In the genomic region with DNA sequence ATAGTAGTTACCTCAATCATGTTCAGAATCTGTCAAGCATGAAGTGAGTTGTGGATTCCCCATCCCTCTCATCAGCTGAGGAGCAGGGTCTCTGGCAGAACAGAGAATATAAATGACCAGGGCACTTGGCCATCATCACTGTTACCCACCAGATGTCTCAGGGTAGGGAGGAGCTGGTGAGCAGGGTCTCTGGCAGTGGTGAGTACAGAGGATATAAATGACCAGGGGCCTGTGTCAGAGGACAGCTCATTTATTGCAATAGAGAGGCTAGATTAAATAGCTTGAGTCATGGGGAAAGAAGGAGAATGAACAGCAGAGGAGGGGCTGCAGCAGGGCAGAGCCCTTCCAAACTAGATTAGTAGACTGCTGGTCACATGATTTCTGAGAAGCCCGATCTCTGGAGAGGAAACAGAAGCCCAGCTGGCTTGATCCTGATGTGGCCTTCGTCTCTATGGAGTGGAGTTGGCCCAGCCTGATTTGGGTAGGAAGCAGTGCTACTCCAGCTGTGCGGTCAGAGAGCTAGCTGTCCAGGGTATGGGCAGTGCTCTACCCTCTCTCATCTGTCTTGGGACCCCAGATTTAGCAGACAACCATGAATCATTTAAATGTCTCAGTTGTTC, we compare ENCODE assay signal across 14 mouse cellular contexts.
DNase-seq lines count a peak whose midpoint lies in the region; ATAC-seq lines count a peak whose summit lies in the region.
"Had no signal": no experiment of that assay in that cellular context is flagged by ENCODE, and none has a peak within 500 bp of the region (broad histone marks: within the 10 kb centered on the region; RNA-seq: fewer than 3 reads in every experiment).

No protein-coding gene starts in this region.

- no peak overlapping the region for H3K4me2 ChIP-seq in kidney, embryonic 16.5 days (replicated peaks; ENCODE audit: low read depth, low read length)
- H3K4me2 ChIP-seq in neural tube, embryonic 11.5 days (ENCODE audit: low read depth), result no peak overlapping the region
- H3K4me2 ChIP-seq in stomach, embryonic 15.5 days, result no peak overlapping the region
- H3K4me2 ChIP-seq: neural tube, embryonic 13.5 days had no signal

- no peaks in the 10 kb centered on the region for H3K9me3 ChIP-seq in kidney, embryonic 16.5 days (ENCODE audit: low read length)
- H3K9me3 ChIP-seq in neural tube, embryonic 11.5 days (ENCODE audit: control insufficient read depth, low read length), result no peaks in the 10 kb centered on the region
- H3K9me3 ChIP-seq in stomach, embryonic 15.5 days, result no peaks in the 10 kb centered on the region
- H3K9me3 ChIP-seq: neural tube, embryonic 13.5 days had no signal

- no peak overlapping the region for H3K4me3 ChIP-seq in kidney, embryonic 16.5 days (ENCODE audit: low read length)
- H3K4me3 ChIP-seq in neural tube, embryonic 11.5 days (ENCODE audit: low read depth, low read length), result no peak overlapping the region
- H3K4me3 ChIP-seq in stomach, embryonic 15.5 days (replicated peaks), result no peak overlapping the region
- H3K4me3 ChIP-seq: neural tube, embryonic 13.5 days had no signal

- H3K4me1 ChIP-seq in kidney, embryonic 16.5 days (ENCODE audit: insufficient read depth, low read length), result no peaks in the 10 kb centered on the region
- no peaks in the 10 kb centered on the region for H3K4me1 ChIP-seq in neural tube, embryonic 11.5 days (ENCODE audit: control insufficient read depth, insufficient read depth, low read length)
- no peaks in the 10 kb centered on the region for H3K4me1 ChIP-seq in stomach, embryonic 15.5 days
- H3K4me1 ChIP-seq: neural tube, embryonic 13.5 days had no signal

- peak; percentile 65 for ATAC-seq in kidney, embryonic 16.5 days (ENCODE audit: low FRiP score, low TSS enrichment)
- 0 out of 2 replicates have a peak, but pooled peaks have one; percentile 13 for ATAC-seq in neural tube, embryonic 11.5 days (ENCODE audit: insufficient read depth, low FRiP score, low TSS enrichment)
- peak; percentile 50; the same call in 1 of the 2 replicates for ATAC-seq in stomach, embryonic 15.5 days (ENCODE audit: insufficient read depth, low FRiP score, low read depth)
- ATAC-seq: forebrain, embryonic 14.5 days had no signal

- H3K36me3 ChIP-seq in kidney, embryonic 16.5 days (ENCODE audit: insufficient read depth, low read length), result no peaks in the 10 kb centered on the region
- H3K36me3 ChIP-seq in neural tube, embryonic 11.5 days (ENCODE audit: control insufficient read depth, insufficient read depth, low read length), result no peaks in the 10 kb centered on the region
- H3K36me3 ChIP-seq in stomach, embryonic 15.5 days, result no peaks in the 10 kb centered on the region
- H3K36me3 ChIP-seq: neural tube, embryonic 13.5 days had no signal

- H3K27me3 ChIP-seq in kidney, embryonic 16.5 days (ENCODE audit: insufficient read depth, low read length), result no peaks in the 10 kb centered on the region
- H3K27me3 ChIP-seq in neural tube, embryonic 11.5 days (ENCODE audit: control insufficient read depth, insufficient read depth, low read length), result no peaks in the 10 kb centered on the region
- H3K27me3 ChIP-seq in stomach, embryonic 15.5 days (replicated peaks), result no peaks in the 10 kb centered on the region
- H3K27me3 ChIP-seq: neural tube, embryonic 13.5 days had no signal

- 0 out of 2 replicates have a peak overlapping the region, but pooled peaks have one; percentile 7 for H3K27ac ChIP-seq in kidney, embryonic 16.5 days (ENCODE audit: low read length)
- H3K27ac ChIP-seq in neural tube, embryonic 11.5 days (ENCODE audit: low read depth, low read length), result no peak overlapping the region
- H3K27ac ChIP-seq in stomach, embryonic 15.5 days, result no peak overlapping the region
- H3K27ac ChIP-seq: liver, embryonic 14.5 days; neural tube, embryonic 13.5 days had no signal

- WGBS in kidney, embryonic 16.5 days, result 55% methylated on average over 3 of the region's 3 CpGs
- 65% methylated on average over 3 of the region's 3 CpGs for WGBS in neural tube, embryonic 11.5 days
- 47% methylated on average over 3 of the region's 3 CpGs for WGBS in stomach, embryonic 15.5 days

- H3K9ac ChIP-seq in kidney, embryonic 16.5 days (replicated peaks; ENCODE audit: low read length), result no peak overlapping the region
- H3K9ac ChIP-seq in neural tube, embryonic 11.5 days (ENCODE audit: low read length), result no peak overlapping the region
- no peak overlapping the region for H3K9ac ChIP-seq in stomach, embryonic 15.5 days
- H3K9ac ChIP-seq: liver, embryonic 14.5 days; neural tube, embryonic 13.5 days had no signal

- peak; percentile 4 for DNase-seq in gastrocnemius, postnatal 10 days
- DNase-seq in gastrocnemius, postnatal 4 days (ENCODE audit: low spot score in 2 of 2), result no peak
- DNase-seq in kidney, adult 11 months, result no peak
- DNase-seq in neural tube, embryonic 11.5 days (ENCODE audit: low spot score), result peak; percentile 19
- DNase-seq in neural tube, embryonic 10.5 days (ENCODE audit: extremely low spot score, low spot score), result no peak
- DNase-seq in left cerebral cortex, adult 8-10 months (ENCODE audit: low spot score in 2 of 2), result no peak
- DNase-seq: adrenal gland, adult 8-10 months; right cerebral cortex, postnatal 14 days; thymus, postnatal 4 days had no signal

Comparison
In these comparisons a context has a peak if more than half of its experiments do, and no peak if none do; other contexts are left out.
1. DNase-seq: peak in gastrocnemius, postnatal 10 days (single experiment) and neural tube, embryonic 11.5 days (single experiment); none in gastrocnemius, postnatal 4 days (0 of 2), kidney, adult 11 months (single experiment), neural tube, embryonic 10.5 days (single experiment) and left cerebral cortex, adult 8-10 months (0 of 2).
2. ATAC-seq: peak in every context shown above with its lines; median percentile 65 in kidney, embryonic 16.5 days; 50 in stomach, embryonic 15.5 days; 13 in neural tube, embryonic 11.5 days.